Mouse (Mus musculus) thymus, adult 18-20 months (tissue): Measurements from ENCODE around the gene Dip2a.

ENCODE experiments used
- DNase-seq, 2 experiments: peaks; one replicate each; pipeline ENCODE4 v3.0.0; 2022; ENCODE audit warnings: mixed read lengths in 2 of 2

The Dip2a gene

DNA sequence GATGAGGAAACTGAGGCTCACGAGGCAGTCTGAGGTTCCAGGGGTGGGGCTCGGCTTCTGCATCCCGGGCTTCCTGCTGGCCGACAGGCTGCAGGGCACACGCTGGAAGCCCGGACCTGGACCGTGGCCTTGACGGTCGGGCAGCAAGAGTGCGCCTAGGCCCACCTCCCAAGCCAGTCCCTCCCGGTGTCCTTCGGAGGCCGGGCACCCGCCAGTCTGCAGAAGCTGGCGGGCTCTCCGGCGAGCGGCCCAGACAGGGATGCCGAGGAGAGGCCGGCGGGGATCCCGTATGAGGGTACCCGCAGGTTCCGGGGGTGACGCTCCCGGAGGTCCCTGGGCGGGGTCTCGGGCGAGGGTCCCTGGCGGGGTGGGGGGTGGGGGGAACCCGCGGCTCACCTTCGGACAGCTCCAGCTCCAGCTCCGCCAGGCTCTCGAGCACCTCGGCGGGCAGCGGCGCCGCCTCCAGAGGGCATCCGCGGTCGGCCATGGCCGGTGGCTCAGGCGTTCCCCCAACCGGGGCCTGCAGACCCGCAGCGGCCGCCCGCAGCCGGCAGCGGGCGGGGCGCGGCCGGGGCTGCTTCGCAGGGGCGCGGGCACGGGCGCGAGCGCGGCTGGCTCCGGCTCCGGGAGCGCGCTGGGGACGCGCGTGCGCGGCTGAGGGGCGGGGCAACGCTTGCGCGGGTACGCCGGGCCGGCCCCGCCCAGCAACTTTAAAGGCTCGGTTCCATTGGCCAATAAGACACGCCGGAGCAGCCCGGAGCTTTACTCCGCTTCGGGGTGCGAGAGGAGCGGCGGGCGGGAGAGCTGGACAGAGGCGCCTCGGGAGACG lies at the start of gene Dip2a:
TSS of gene Dip2a (minus strand) at position 581 of the 829 bp plus-strand sequence.
- DNase-seq: peak; percentile 85 to 86

- DNase-seq: no peak
These were observed 47.5 kb upstream of the Dip2a start for GRCm38 (mm10) chr10:76392596-76392995.

DNA sequence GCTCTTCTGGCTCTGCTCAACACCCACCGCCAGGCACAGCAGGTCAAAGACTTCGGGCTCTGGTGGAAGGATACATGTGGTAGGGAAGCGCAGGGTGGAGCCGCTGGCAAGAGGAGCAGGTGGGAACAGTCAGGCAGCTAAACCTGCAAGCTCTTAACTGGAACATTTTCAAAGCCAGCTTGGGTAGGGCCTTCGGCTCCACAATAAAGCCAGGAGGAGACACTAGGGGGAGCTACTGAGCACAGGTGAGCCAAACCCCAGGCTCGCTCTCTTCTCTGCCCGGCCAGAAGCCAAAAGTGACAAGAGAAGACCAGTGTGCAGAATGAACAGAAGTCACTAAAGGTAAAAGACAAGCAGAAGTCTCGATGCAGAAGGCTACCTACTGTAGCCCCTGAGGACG lies 46.7 kb upstream of the Dip2a start:
- DNase-seq: no peak

DNA sequence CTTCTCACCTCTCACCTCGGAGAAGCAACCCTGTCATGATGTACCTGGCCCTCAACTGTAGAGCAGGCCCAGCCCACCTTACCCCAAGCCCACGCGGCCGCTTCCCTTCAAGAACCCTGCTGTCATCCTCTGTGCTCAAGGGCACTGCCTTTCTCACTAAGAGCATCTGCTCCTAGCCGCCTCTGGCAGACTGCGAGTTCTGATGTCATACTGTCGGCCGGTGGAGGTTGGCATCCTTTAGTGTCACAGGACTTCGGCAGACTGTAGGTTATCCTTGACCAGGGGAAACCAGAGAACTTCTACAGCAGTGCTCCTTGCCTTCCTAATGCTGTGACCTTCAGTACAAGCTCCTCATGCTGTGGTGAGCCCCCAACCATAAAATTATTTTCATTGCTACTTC lies 46.1 kb upstream of the Dip2a start:
- no peak for DNase-seq

DNA sequence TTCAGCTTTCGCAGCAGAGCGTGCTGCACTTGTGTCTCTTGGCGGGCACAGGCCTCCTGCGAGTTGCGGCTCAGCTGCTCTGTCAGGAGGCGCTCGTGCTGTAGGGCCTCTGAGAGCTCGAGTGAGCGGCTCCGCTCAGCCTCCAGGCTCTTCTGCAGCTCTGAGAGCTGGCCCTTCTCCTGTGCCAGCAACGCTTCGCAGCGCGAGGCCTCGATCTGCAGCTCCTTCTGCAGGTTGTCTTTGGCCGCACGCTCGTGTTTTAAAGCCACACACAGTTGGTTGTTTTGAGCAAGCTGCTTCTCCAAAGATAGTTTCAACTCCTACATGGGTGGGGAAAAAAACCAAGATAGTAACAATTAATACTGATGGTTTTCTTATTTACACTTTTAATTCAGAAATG lies 29.9 kb upstream of the Dip2a start:
- no peak for DNase-seq

- no peak for DNase-seq
These were observed 26.6 kb upstream of the Dip2a start for GRCm38 (mm10) chr10:76371736-76372135.

- no peak for DNase-seq
These were observed 23.7 kb upstream of the Dip2a start for GRCm38 (mm10) chr10:76368766-76369165.

DNA sequence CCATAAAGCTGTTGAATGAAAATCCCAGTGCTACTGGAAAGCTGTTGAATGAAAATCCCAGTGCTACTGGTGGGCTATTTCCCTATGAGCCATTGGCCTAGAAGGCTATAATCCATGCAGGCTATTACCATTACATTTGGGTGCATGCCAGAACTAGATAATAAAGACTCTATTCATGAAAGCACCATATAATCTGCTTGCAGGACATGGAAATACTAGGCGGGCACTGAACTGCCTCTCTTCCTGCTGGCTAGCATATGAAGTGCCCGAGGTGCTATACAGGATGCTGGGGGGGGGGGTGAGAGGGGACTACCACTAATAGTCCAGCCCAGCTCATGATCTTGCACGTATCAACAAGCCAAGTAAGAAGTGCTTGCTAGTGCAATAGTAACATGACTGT lies 18.1 kb upstream of the Dip2a start:
- no peak for DNase-seq

DNA sequence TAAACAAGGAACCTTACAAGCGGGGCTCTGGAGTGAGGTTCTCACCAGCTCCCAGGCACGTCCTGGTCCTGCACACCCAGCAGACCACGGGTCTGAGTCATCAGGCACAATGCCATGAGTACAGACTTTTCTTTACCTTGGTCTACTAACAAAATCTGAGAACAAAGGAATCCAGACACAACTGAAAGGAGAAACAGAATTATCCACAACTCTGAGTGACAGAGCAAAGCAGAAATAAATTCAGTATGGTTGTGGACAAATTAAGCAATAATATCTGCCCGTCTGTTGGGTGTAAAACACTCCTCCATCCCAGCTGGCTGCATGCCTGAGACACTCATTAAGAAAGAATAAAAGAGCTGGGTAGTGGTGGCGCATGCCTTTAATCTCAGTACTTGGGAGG lies 13.4 kb upstream of the Dip2a start:
- no peak for DNase-seq

- no peak for DNase-seq
These were observed 12.3 kb upstream of the Dip2a start for GRCm38 (mm10) chr10:76357286-76357875.

- peak; percentile 34 to 66 for DNase-seq
These were observed 9.9 kb upstream of the Dip2a start for GRCm38 (mm10) chr10:76354974-76355373.

GRCm38 (mm10) chr10:76353986-76354385 lies 8.9 kb upstream of the Dip2a start:
- DNase-seq: no peak

- no peak for DNase-seq
These were observed 6.9 kb upstream of the Dip2a start for GRCm38 (mm10) chr10:76351953-76352352.

DNA sequence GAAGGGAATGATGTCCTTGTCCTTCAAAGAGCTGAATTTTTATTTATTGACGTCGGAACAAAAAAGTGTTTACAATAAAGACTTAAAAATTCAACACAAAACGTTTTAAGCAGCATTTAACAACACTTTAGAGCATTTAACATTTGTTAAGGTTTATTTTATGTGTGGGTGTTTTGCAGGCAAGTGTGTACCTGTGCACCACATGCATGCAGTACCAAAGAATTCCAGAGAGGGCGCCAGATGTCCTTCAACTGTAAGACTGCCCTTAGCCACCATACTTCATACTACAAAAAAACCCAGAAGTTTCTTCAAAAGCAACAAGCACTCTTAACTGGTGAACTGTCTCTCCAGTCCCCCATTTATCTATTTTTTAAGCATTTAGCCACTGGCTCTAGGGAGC lies 1.5 kb upstream of the Dip2a start:
- DNase-seq: peak in 1 of 2 experiments; percentile 34

GRCm38 (mm10) chr10:76346043-76346491 lies 976 bp upstream of the Dip2a start:
- DNase-seq: no peak

GRCm38 (mm10) chr10:76345540-76345902 lies 430 bp upstream of the Dip2a start:
- DNase-seq: no peak

DNA sequence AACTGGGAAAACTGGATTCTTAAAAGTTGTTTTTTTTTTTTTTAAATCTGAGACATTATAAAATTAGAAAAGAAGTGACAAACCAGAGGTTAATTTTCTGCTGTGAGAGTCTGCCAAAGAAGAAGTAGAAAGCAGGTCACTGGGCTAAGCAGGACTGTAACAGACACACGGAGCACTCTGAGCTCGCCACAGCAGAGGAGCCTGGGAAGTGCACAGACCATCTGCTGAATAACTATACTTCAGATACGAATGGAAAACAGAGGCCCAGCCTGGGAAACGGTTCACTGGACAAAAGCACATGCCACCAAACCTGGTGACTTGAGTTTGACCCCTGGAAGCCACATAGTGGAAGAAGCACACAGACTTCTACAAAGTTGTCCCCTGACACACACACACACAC lies 10.7 kb downstream of the Dip2a start:
- no peak for DNase-seq

DNA sequence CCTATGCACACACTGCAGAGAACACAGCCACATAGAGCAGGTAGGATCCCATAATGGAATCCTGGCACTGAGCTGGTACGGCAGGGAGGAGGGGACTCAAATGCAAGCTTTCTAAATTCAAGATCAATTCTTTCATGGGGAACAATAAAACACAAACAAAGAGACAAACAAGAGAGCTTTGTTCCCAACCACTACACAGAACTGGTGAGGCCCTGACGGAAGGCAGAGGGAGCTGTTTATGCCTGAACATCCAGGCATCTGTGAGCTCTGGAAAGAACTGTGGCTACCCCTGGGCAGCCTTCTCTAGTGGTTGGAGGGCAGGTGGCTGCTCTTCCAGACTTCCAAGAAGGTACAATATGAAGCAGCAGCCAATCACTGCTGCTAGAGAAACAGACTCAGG lies 13.1 kb downstream of the Dip2a start:
- no peak for DNase-seq

DNA sequence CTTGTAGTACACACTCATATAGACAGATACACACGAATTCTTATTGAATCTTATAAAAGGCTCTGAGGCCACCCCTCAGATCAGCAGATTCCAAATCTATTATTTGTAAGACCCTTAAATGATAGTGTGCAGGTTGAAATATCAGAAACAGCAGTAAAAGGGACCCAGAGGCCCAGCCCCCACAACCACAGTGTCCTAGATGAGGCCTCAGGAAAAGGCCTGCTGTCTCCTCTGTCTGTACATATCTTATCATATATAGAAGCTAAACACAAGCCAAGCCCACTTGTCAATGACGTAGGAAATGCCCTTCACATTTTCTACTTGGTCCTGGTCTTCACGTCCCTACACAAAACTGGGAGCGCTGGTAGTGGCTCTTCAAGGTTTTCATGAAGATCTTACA lies 16.0 kb downstream of the Dip2a start:
- no peak for DNase-seq

DNA sequence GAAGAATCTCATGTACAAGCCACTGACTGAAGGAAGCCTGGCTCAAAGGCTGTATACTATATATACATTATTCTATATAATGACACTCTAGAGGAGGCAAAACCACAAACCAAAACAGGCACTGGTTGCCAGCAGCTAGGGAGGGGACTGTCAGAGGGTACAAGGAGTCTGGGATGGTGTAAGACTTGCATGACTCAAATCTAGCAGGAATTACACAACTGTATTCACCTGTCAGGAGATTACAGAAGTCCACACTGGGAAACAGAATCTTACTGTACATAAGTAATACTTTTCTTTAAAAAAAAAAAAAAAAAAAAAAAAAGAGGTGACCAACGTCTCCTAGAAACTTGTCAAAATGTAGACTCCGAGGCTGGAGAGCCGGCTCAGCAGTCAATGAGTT lies 16.5 kb downstream of the Dip2a start:
- DNase-seq: no peak

GRCm38 (mm10) chr10:76326304-76327006 lies 18.6 kb downstream of the Dip2a start:
- no peak for DNase-seq

DNA sequence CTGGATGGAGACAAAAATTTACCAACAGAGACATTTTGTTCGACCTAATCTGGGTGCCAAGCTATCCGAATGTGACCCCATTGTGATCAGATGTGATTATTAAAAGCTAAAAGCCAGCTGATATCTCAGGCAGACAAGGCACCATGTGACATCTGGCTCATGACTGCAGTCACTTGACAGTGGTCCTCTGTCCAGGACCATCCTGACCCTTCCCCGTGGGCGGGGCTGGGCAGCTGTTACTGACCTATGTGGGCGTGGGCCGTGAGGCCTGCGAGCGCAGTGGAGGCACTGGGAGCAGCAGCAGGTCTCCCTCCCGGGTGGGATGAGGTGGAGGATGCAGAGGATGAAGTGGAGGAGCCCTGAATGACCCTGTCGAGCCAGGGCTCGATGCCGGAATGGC lies 27.5 kb downstream of the Dip2a start:
- no peak for DNase-seq

GRCm38 (mm10) chr10:76316194-76316593 lies 28.9 kb downstream of the Dip2a start:
- no peak for DNase-seq

- DNase-seq: no peak
These were observed 38.4 kb downstream of the Dip2a start for GRCm38 (mm10) chr10:76306738-76307137.
